Mouse (Mus musculus) liver, embryonic 16.5 days (tissue): ENCODE data around the gene Phospho1. TPM values are rescaled to one million over a fixed set of nuclear protein-coding genes. Genes with fewer than 3 reads are reported as not detected.
A peak's percentile ranks its signal among the peaks of the same experiment; 100 is the strongest.

Experiments used
- ATAC-seq: fragments of 200-750 bp; cut with Nextera tagmentation; 2 replicates; pipeline ENCODE4 v1.8.0; 2017; ENCODE audit warnings: low read depth, mild to moderate bottlenecking, moderate number of reproducible peaks, moderate library complexity
- H3K27ac ChIP-seq: fragments of 300-500 bp; sonication (generic); 2 replicates; pipeline ENCODE4 v1.5.1; 2014; ENCODE audit warnings: mild to moderate bottlenecking, low read length
- H3K27me3 ChIP-seq: fragments of 300-500 bp; sonication (generic); 2 replicates; pipeline ENCODE4 v1.6.1; 2014; ENCODE audit warnings: low read depth, low read length, mixed read lengths; ENCODE audit not compliant: control insufficient read depth, insufficient read depth
- H3K36me3 ChIP-seq: fragments of 300-500 bp; sonication (generic); 2 replicates; pipeline ENCODE4 v1.6.1; 2014; ENCODE audit warnings: mild to moderate bottlenecking; ENCODE audit not compliant: control insufficient read depth, insufficient read depth
- H3K4me1 ChIP-seq: fragments of 300-500 bp; sonication (generic); 2 replicates; pipeline ENCODE4 v1.6.1; 2014; ENCODE audit warnings: low read depth, low read length, mixed read lengths; ENCODE audit not compliant: control insufficient read depth
- H3K4me2 ChIP-seq: fragments of 300-500 bp; sonication (generic); 2 replicates; pipeline ENCODE4 v1.6.1; 2014; ENCODE audit warnings: low read depth, low read length, mixed read lengths
- H3K4me3 ChIP-seq: fragments of 300-500 bp; sonication (generic); 2 replicates; pipeline ENCODE4 v1.5.1; 2014; ENCODE audit warnings: low read depth, mild to moderate bottlenecking, low read length
- H3K9ac ChIP-seq: fragments of 300-500 bp; sonication (generic); 2 replicates; pipeline ENCODE4 v1.6.1; 2014; ENCODE audit warnings: low read depth, low read length
- H3K9me3 ChIP-seq: fragments of 300-500 bp; sonication (generic); replicated peaks from 2 replicates; pipeline ENCODE4 v1.6.1; 2016; ENCODE audit warnings: low read length; ENCODE audit not compliant: control insufficient read depth
- WGBS: fragments of 180-500 bp; shearing (Covaris S2); extraction: QIAGEN DNeasy Blood & Tissue Kit; methylation state at CpG from one replicate; pipeline ENCODE4 v1.1.7; 2014; ENCODE audit not compliant: insufficient replicate concordance; 5-methylcytosine and 5-hydroxymethylcytosine counted together
- polyA plus RNA-seq: library from polyadenylated mRNA; unstranded; fragments of >200 nt; fragmentation: Nextera tagmentation; extraction: Ambion mirVana; gene quantifications from 2 replicates; pipeline ENCODE4 v1.2.1, GENCODE M21; 2015

Phospho1 gene
- polyA plus RNA-seq, 1 experiment from 2014 or later = 7.7 TPM

- H3K4me2 ChIP-seq = peak within 1 kb of the TSS; percentile 46
- H3K4me3 ChIP-seq = peak within 1 kb of the TSS; percentile 32
- H3K9ac ChIP-seq = peak within 1 kb of the TSS; percentile 26; the same call in 1 of the 2 replicates
- peaks cover 19% of the 10 kb centered on the region for H3K4me1 ChIP-seq
- H3K36me3 ChIP-seq = no peaks in the 10 kb centered on the region
- WGBS = 2% methylated on average over 11 of the region's 11 CpGs
- no peaks in the 10 kb centered on the region for H3K9me3 ChIP-seq
- H3K27ac ChIP-seq = peak within 1 kb of the TSS; percentile 61
- no peaks in the 10 kb centered on the region for H3K27me3 ChIP-seq
- peak; percentile 65 for ATAC-seq
Measured at GRCm38 (mm10) chr11:95842074-95842681, 17.9 kb downstream of the Phospho1 start, which contains the start of gene Abi3. TSS of gene Abi3 (minus strand) at chr11:95842476.

- H3K27me3 ChIP-seq = no peaks in the 10 kb centered on the region
- H3K9me3 ChIP-seq = no peaks in the 10 kb centered on the region
- peak overlapping the region; percentile 46 for H3K4me2 ChIP-seq
- H3K9ac ChIP-seq = no peak overlapping the region
- peak overlapping the region; percentile 14; the same call in 1 of the 2 replicates for H3K4me3 ChIP-seq
- ATAC-seq = peak; percentile 23; the same call in 1 of the 2 replicates
- H3K27ac ChIP-seq = peak overlapping the region; percentile 61
- H3K36me3 ChIP-seq = no peaks in the 10 kb centered on the region
- peaks cover 19% of the 10 kb centered on the region for H3K4me1 ChIP-seq
- 37% methylated on average over 5 of the region's 5 CpGs for WGBS
Measured at GRCm38 (mm10) chr11:95842953-95843352, 18.7 kb downstream of the Phospho1 start.

GRCm38 (mm10) chr11:95843421-95843950 lies 19.2 kb downstream of the Phospho1 start:
- Histone ChIP-seq H3K9ac (no peak overlapping the region), H3K27ac (peak overlapping the region; percentile 49; the same call in 1 of the 2 replicates), H3K4me3 (peak overlapping the region; percentile 14), H3K4me1 (peaks cover 19% of the 10 kb centered on the region), H3K9me3 (no peaks in the 10 kb centered on the region), H3K4me2 (peak overlapping the region; percentile 5; the same call in 1 of the 2 replicates), H3K27me3 (no peaks in the 10 kb centered on the region), H3K36me3 (no peaks in the 10 kb centered on the region)
- no peak for ATAC-seq
- 36% methylated on average over 6 of the region's 6 CpGs for WGBS

GRCm38 (mm10) chr11:95844935-95845334 lies 20.6 kb downstream of the Phospho1 start:
- no peak for ATAC-seq
- H3K4me3 ChIP-seq = no peak overlapping the region
- H3K9ac ChIP-seq = no peak overlapping the region
- no peaks in the 10 kb centered on the region for H3K27me3 ChIP-seq
- 29% methylated on average over 4 of the region's 4 CpGs for WGBS
- H3K36me3 ChIP-seq = no peaks in the 10 kb centered on the region
- H3K27ac ChIP-seq = no peak overlapping the region
- H3K4me1 ChIP-seq = peaks cover 19% of the 10 kb centered on the region
- no peak overlapping the region for H3K4me2 ChIP-seq
- H3K9me3 ChIP-seq = no peaks in the 10 kb centered on the region

GRCm38 (mm10) chr11:95850898-95851297 lies 26.6 kb downstream of the Phospho1 start:
- no peak for ATAC-seq

GRCm38 (mm10) chr11:95853684-95854083 lies 29.4 kb downstream of the Phospho1 start:
- no peak for ATAC-seq
- WGBS = 36% methylated on average over 5 of the region's 5 CpGs
- Histone ChIP-seq H3K27me3 (no peaks in the 10 kb centered on the region), H3K9me3 (no peaks in the 10 kb centered on the region; the same call in 1 of the 2 replicates), H3K9ac (no peak overlapping the region), H3K36me3 (no peaks in the 10 kb centered on the region), H3K4me2 (no peak overlapping the region), H3K4me1 (peaks cover 10% of the 10 kb centered on the region), H3K4me3 (no peak overlapping the region), H3K27ac (no peak overlapping the region)

More at GRCm38 (mm10) chr11:95850898-95851297, 26.6 kb downstream of the Phospho1 start:
- Histone ChIP-seq H3K4me2 (no peak overlapping the region), H3K4me3 (no peak overlapping the region), H3K27ac (no peak overlapping the region), H3K4me1 (no peaks in the 10 kb centered on the region), H3K27me3 (no peaks in the 10 kb centered on the region), H3K9me3 (no peaks in the 10 kb centered on the region; the same call in 1 of the 2 replicates), H3K9ac (no peak overlapping the region), H3K36me3 (no peaks in the 10 kb centered on the region)
- 47% methylated on average over 2 of the region's 2 CpGs for WGBS

- Histone ChIP-seq H3K9me3 (no peaks in the 10 kb centered on the region; the same call in 1 of the 2 replicates), H3K4me1 (peaks cover 24% of the 10 kb centered on the region), H3K27ac (no peak overlapping the region), H3K9ac (no peak overlapping the region), H3K36me3 (no peaks in the 10 kb centered on the region), H3K4me3 (no peak overlapping the region), H3K4me2 (0 out of 2 replicates have a peak overlapping the region, but pooled peaks have one; percentile 83), H3K27me3 (no peaks in the 10 kb centered on the region)
- WGBS = 64% methylated on average over 4 of the region's 4 CpGs
- no peak for ATAC-seq
Measured at GRCm38 (mm10) chr11:95857306-95857705, 33.0 kb downstream of the Phospho1 start.

GRCm38 (mm10) chr11:95857716-95858527 lies 33.6 kb downstream of the Phospho1 start:
- Histone ChIP-seq H3K9ac (peak overlapping the region; percentile 83), H3K27ac (peak overlapping the region; percentile 96), H3K9me3 (no peaks in the 10 kb centered on the region; the same call in 1 of the 2 replicates), H3K4me3 (peak overlapping the region; percentile 80), H3K4me2 (peak overlapping the region; percentile 83), H3K27me3 (no peaks in the 10 kb centered on the region), H3K4me1 (peaks cover 24% of the 10 kb centered on the region), H3K36me3 (no peaks in the 10 kb centered on the region)
- WGBS = 26% methylated on average over 21 of the region's 21 CpGs
- ATAC-seq = no peak
